Mouse (Mus musculus): ENCODE results near the gene Atp6v0e2.

DNA sequence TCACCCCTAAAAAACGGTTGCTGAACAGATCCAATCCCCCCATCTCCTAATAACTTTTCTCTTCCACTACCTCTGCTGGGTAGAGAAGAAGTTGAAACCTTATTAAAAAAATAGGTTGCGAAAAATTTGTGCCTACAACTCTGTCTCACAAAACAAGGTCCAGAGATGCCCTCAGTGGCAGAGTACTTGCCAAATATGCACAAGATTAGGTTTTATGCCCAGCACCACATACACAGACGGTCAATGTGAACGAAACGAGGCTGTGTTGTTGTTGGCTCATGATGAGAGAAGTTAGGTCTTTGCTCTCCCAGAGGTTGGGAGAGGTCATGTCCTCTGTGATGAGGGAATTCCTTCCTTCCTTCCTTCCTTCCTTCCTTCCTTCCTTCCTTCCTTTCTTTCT, 7.8 kb downstream of the Atp6v0e2 start:
- TF ChIP-seq CTCF (IDR thresholded peaks at IDR 0.05; ENCODE audit: low read depth), result no peak
- no peak for TF ChIP-seq EP300 (IDR thresholded peaks at IDR 0.05; ENCODE audit: low read depth)
